Mouse (Mus musculus) midbrain, embryonic 10.5 days (tissue): ENCODE measurements at regions not wholly inside any gene's neighbourhood (a gene's known extent, or its start where the extent isn't known, plus 50 kb on each side); places are given as distances from the start of the nearest gene placed in this dataset.

ENCODE experiments used
- DNase-seq: peaks from one replicate; pipeline ENCODE4 v3.0.0-alpha.2; 2017; ENCODE audit warnings: low spot score
- H3K27ac ChIP-seq: fragments of 300-500 bp; sonication (generic); replicated peaks from 2 replicates; pipeline ENCODE4 v1.5.1; 2016; ENCODE audit warnings: mild to moderate bottlenecking
- H3K27me3 ChIP-seq: fragments of 300-500 bp; sonication (generic); 2 replicates; pipeline ENCODE4 v1.6.1; 2016; ENCODE audit warnings: low read depth, mild to moderate bottlenecking; ENCODE audit not compliant: poor library complexity, severe bottlenecking
- H3K36me3 ChIP-seq: fragments of 300-500 bp; sonication (generic); 2 replicates; pipeline ENCODE4 v1.6.1; 2016; ENCODE audit warnings: mild to moderate bottlenecking, moderate library complexity
- H3K4me1 ChIP-seq: fragments of 300-500 bp; sonication (generic); 2 replicates; pipeline ENCODE4 v1.6.1; 2016
- H3K4me3 ChIP-seq: fragments of 300-500 bp; sonication (generic); 2 replicates; pipeline ENCODE4 v1.5.1; 2016; ENCODE audit warnings: mild to moderate bottlenecking, moderate library complexity
- H3K9me3 ChIP-seq: fragments of 300-500 bp; sonication (generic); replicated peaks from 2 replicates; pipeline ENCODE4 v1.6.1; 2016; ENCODE audit warnings: mild to moderate bottlenecking
- WGBS: fragments of 180-500 bp; shearing (Covaris S2); methylation state at CpG from one replicate; pipeline ENCODE4 v1.1.7; 2016; 5-methylcytosine and 5-hydroxymethylcytosine counted together

DNA sequence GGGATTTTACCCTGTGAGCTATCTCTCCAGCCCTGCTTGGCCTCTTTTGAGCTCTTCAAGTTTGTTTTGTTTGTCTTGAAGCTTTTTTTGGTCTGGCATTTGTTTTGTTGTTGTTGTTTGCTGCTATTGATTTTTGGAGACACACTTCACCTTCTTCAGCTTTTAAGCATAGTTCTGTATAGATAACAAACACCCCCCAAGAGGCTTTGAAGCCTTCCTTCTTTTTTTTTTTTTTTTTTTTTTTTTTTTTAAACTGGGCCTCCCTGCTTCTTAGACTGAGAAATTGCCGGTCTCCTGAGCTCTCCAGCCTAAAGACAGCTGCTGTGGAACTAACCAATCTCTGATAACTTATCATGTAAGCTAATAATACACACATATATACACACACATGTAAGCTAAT, 58.2 kb upstream of the Bmp2k start:
- Histone ChIP-seq H3K4me1 (peaks cover 7% of the 10 kb centered on the region; the same call in 1 of the 2 replicates), H3K4me3 (no peak overlapping the region), H3K27me3 (no peaks in the 10 kb centered on the region), H3K27ac (no peak overlapping the region), H3K9me3 (no peaks in the 10 kb centered on the region), H3K36me3 (no peaks in the 10 kb centered on the region)
- WGBS = 81% methylated on average over 1 of the region's 1 CpGs
- no peak for DNase-seq

DNA sequence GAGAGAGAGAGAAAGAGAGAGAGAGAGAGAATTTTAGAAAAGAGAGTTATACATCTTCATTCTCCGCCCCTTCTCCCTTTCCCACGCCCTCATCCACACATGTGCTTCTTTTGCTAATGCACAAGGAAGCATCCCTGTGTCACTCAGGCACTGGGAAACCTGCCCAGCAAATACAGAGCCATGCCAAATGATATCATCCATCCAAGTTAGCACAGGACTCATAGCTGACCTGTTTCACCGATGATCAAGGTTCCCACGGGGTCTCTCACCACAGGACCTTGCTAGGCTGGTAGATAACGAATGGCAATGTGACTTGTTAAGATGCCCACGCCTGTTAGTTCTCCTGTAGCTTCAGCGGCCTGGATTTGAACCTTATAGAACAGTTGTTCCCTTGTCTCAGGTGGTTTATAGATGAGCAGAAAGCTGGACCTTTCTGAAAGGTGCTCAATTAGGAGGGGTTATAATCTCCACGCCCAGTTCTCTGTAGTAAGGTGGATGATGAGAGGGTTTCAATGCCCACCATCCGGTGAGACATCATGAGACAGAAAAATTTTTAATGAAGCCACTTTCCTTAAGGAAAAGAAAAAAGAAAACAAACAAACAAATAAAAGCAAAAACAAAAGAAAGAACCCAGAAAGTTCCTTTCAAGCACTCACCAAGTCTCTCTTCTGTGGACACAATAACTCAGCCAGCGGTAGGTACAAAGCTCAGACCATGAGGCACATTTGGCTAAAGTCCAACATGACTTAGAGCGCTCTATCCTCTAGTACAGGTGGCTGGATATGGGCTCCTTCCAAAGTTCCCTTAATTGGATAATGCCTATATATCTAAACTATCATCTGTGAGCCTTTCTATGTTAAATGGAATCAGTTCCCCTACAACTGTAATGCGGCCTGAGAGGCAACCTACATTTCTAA, 57.1 kb upstream of the Bmp2k start:
- no peak for DNase-seq
- Histone ChIP-seq H3K27me3 (no peaks in the 10 kb centered on the region), H3K9me3 (no peaks in the 10 kb centered on the region), H3K27ac (no peak overlapping the region), H3K36me3 (no peaks in the 10 kb centered on the region), H3K4me3 (no peak overlapping the region), H3K4me1 (peaks cover 7% of the 10 kb centered on the region; the same call in 1 of the 2 replicates)
- WGBS = 91% methylated on average over 12 of the region's 12 CpGs

DNA sequence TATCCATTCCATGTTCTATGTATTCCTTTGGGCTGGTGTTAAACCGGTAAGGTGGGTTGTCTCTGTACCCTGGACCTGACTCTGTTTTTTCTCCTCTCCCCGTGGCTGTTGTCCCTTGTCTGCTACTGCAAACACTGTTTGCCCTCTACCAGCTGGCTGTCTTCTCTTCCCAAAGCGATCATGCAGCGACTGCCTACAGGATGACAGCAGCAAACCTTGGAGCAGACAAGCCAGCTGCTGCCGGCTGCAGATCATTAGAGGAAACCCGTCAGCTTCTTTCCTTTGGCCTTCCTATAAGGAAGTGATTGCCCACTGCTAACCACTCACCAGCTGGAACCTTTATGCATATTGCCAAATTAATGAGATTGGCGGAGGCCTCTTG, 56.4 kb upstream of the Bmp2k start:
- Histone ChIP-seq H3K4me3 (no peak overlapping the region), H3K27ac (no peak overlapping the region), H3K36me3 (no peaks in the 10 kb centered on the region), H3K4me1 (peaks cover 7% of the 10 kb centered on the region; the same call in 1 of the 2 replicates), H3K27me3 (no peaks in the 10 kb centered on the region), H3K9me3 (no peaks in the 10 kb centered on the region)
- 77% methylated on average over 7 of the region's 7 CpGs for WGBS
- DNase-seq = no peak

DNA sequence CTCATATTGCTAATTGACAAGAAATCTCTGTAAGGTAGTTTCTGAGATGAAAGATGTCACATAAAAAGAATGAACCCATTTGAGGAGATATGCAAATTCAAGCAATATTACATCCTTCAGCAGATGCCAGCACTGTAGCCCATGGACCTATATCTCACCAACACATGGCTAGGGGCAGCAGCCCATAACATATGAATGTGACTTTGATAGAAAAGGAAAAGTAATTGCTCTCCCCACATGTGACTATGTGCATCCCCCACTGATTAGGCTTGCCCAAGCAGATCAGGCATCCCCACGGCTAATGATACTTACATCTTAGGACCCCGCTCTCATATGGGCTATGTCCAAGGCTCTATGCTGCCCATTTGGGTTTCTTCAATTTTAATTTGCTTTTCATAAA, 56.0 kb upstream of the Bmp2k start:
- peaks cover 7% of the 10 kb centered on the region; the same call in 1 of the 2 replicates for H3K4me1 ChIP-seq
- no peak overlapping the region for H3K27ac ChIP-seq
- H3K9me3 ChIP-seq = no peaks in the 10 kb centered on the region
- DNase-seq = no peak
- H3K27me3 ChIP-seq = no peaks in the 10 kb centered on the region
- WGBS = 94% methylated on average over 2 of the region's 2 CpGs
- no peak overlapping the region for H3K4me3 ChIP-seq
- H3K36me3 ChIP-seq = no peaks in the 10 kb centered on the region
